Comparison of ENCODE assay signal across 12 mouse cellular contexts in genomic region chrX:52369304-52369937, GRCm38 (mm10).
DNase-seq lines count a peak whose midpoint lies in the region; ATAC-seq lines count a peak whose summit lies in the region.
"Had no signal": no experiment of that assay in that cellular context is flagged by ENCODE, and none has a peak within 500 bp of the region (broad histone marks: within the 10 kb centered on the region; RNA-seq: fewer than 3 reads in every experiment).

No protein-coding gene starts in this region.

- H3K4me3 ChIP-seq in forebrain, embryonic 15.5 days = no peak overlapping the region
- H3K4me3 ChIP-seq in midbrain, embryonic 12.5 days = no peak overlapping the region

- peak; percentile 50 for ATAC-seq in forebrain, embryonic 15.5 days (replicated peaks)
- peak; percentile 69 for ATAC-seq in midbrain, embryonic 12.5 days (ENCODE audit: low FRiP score, low read depth)

- H3K27me3 ChIP-seq in forebrain, embryonic 15.5 days = no peaks in the 10 kb centered on the region
- H3K27me3 ChIP-seq in midbrain, embryonic 12.5 days = no peaks in the 10 kb centered on the region

- no peaks in the 10 kb centered on the region for H3K36me3 ChIP-seq in forebrain, embryonic 15.5 days
- no peaks in the 10 kb centered on the region for H3K36me3 ChIP-seq in midbrain, embryonic 12.5 days

- H3K4me1 ChIP-seq in forebrain, embryonic 15.5 days = peaks cover 3% of the 10 kb centered on the region; the same call in 1 of the 2 replicates
- no peaks in the 10 kb centered on the region for H3K4me1 ChIP-seq in midbrain, embryonic 12.5 days

- DNase-seq in retina, embryonic 14.5 days (ENCODE audit: low spot score) = peak; percentile 6
- DNase-seq in retina, postnatal 1 day = no peak
- no peak for DNase-seq in cerebellum, adult 9-11 months
- DNase-seq in heart, adult 8-10 months (ENCODE audit: low spot score) = no peak
- no peak for DNase-seq in gastrocnemius, postnatal 14 days
- no peak for DNase-seq in thymus, postnatal 25 days
- DNase-seq: adrenal gland, adult 8-10 months; lung, postnatal 10 days had no signal

- WGBS in forebrain, embryonic 15.5 days = 18% methylated on average over 6 of the region's 6 CpGs
- 25% methylated on average over 6 of the region's 6 CpGs for WGBS in midbrain, embryonic 12.5 days

- H3K9ac ChIP-seq in forebrain, embryonic 15.5 days (replicated peaks) = no peak overlapping the region
- no peak overlapping the region for H3K9ac ChIP-seq in midbrain, embryonic 12.5 days (replicated peaks)

- H3K27ac ChIP-seq in forebrain, embryonic 15.5 days (replicated peaks) = peak overlapping the region; percentile 68
- no peak overlapping the region for H3K27ac ChIP-seq in midbrain, embryonic 12.5 days (replicated peaks)
- H3K27ac ChIP-seq: kidney, postnatal 0 days had no signal

- intact Hi-C loops in gastrocnemius, postnatal 14 days (cut with DNase I; ENCODE audit: low total_unique reads) = no loop called here

- no peaks in the 10 kb centered on the region for H3K9me3 ChIP-seq in forebrain, embryonic 15.5 days
- no peaks in the 10 kb centered on the region for H3K9me3 ChIP-seq in midbrain, embryonic 12.5 days

- H3K4me2 ChIP-seq in forebrain, embryonic 15.5 days (replicated peaks) = peak overlapping the region; percentile 34
- H3K4me2 ChIP-seq in midbrain, embryonic 12.5 days (replicated peaks) = peak overlapping the region; percentile 32
- H3K4me2 ChIP-seq: liver, embryonic 11.5 days had no signal
